Mouse (Mus musculus) heart, adult 9 months (tissue): ENCODE measurements around the gene Miga2.

Experiments
- DNase-seq, 2 experiments: peaks; one replicate each; pipeline ENCODE4 v3.0.0; 2022; ENCODE audit warnings: low spot score in 2 of 2

The Miga2 gene

GRCm38 (mm10) chr2:30363773-30364650 lies at the start of gene Miga2:
TSS of gene Miga2 (plus strand) at chr2:30364233.
- peak; percentile 99 to 100 for DNase-seq

DNA sequence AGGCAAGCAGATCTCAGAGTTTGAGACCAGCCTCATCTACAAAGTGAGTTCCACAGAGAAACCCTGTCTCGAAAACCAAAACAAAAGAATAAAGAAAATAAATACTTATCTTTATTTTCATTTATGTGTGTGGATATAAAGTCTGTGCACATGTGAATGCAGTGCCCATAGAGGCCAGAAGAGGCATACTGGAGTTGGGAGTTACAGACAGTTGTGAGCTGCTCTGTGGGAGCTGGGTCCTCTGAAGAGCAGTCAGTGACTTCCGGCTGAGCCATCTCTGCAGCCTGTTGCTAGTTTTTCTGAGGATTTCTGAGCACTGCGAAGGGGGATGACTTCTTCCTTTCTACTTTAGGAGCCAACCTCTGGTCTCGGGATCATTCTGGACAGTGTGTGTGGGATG lies 47.9 kb upstream of the Miga2 start:
- DNase-seq, result no peak

- DNase-seq, result no peak
Measured at GRCm38 (mm10) chr2:30316955-30317354, 47.1 kb upstream of the Miga2 start.

DNA sequence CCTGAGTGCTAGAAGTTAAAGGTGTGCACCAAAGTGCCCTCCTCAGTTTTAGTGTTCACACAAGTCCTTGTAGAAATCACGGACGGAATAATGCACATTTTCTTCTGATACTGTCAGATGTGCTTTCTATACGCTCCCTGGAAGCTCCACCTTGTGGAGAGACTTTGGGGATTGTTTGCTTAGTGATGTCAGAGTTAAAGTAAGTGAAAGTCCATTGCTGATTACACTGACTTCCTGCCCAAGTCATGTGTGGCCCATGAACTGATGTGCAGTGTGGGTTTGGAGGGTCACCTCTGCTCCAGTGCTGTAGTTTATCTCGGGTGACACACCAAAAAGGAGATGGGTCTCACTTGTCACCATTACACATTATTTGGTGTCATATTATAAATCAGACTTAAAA lies 44.8 kb upstream of the Miga2 start:
- DNase-seq, result no peak

DNA sequence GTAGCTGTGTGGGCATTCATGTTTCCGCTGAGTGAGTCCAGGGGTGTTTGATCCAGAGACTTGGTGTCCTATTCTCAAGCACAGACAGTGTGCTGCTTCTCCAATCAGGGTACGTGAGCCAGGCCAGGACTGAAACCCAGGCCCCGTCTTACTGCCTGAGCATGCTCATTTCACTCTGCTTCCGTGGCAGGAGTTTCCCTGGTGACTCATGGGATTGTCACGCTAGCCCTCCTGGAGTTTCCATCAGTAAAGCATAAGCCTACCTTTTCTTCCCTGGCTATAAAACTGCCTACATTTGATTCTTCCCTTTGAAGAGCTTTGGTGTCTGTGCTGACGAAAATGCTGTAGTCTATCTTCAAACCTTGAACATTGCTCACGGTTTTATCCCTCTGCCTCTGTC lies 40.9 kb upstream of the Miga2 start:
- DNase-seq, result no peak

GRCm38 (mm10) chr2:30325296-30325695 lies 38.7 kb upstream of the Miga2 start:
- DNase-seq, result no peak

DNA sequence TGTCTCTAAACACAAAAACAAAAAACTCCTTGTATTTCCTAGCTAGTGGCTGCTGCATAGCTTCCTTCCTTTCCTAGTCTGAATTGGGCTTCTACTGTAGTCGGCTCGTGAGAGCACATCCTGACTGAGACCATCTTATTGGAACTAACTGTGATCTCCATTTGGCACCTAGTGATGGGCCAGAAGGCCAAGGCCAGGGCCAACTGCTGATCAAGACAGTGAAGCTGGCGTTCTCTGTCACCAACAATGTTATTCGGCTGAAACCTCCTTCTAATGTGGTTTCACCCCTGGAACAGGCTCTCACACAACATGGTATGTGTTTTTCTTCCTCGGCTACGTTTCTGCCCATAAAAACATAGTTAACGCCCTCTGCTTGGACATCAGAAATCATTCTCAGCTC lies 36.8 kb upstream of the Miga2 start:
- DNase-seq, result no peak

- no peak for DNase-seq
Measured at GRCm38 (mm10) chr2:30328791-30329190, 35.2 kb upstream of the Miga2 start.

- DNase-seq, result no peak
Measured at GRCm38 (mm10) chr2:30335324-30335723, 28.7 kb upstream of the Miga2 start.

DNA sequence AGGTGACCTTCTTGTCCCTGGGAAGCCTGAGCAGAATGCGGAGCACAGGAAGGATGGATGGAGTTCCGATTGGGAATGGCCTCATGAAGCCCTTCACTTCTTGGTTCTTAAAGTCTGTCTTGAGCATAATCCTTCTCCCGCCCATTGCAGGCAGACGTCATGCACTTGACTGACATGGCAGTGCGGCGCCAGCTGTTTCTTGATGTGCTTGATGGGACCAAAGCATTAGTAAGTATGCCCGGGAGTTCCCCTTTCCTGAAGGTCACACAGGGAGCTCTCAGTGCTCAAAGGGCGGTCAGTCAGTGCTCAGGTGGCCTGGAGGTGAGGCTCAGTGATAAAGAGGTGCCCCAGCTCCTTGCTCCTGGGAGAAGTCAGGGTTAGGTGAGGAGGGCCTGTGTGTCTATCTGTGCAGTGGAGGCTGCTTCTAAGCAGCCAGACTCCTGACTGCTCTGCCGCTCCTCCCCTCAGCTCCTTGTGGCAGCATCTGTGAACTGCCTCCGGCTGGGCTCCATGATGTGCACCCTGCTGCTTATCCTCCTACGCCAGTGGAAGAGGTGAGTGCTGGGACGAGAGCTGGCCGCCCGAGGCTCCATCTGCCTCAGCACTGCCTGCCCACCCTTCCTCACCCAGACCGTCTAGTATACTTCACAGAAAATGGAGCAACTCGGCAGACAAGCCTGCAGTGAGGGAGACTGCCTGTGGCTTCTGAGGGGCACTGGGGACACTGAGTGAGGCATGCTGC lies 27.7 kb upstream of the Miga2 start:
- DNase-seq, result no peak

GRCm38 (mm10) chr2:30337179-30337578 lies 26.9 kb upstream of the Miga2 start:
- no peak for DNase-seq

DNA sequence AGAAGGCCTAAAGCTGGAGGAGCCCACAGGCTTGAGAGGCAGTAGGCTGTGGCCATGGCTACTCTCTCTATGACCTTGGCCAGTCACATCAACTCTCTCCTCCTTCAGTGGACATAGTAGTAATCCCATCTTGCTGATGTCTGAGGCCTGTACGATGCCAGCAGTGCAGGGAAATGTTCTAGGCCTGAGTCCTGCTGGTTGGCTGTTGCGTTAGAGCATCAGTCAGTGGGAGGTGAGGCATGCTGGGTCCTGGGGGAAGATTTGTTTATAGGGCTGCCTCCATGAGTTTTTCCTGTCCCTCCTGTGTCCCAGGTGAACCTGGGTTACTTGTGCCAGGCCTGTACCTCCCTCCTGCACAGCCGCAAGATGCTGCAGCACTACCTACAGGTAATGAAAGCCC lies 22.0 kb upstream of the Miga2 start:
- no peak for DNase-seq

- no peak for DNase-seq
Measured at GRCm38 (mm10) chr2:30342544-30342943, 21.5 kb upstream of the Miga2 start.

DNA sequence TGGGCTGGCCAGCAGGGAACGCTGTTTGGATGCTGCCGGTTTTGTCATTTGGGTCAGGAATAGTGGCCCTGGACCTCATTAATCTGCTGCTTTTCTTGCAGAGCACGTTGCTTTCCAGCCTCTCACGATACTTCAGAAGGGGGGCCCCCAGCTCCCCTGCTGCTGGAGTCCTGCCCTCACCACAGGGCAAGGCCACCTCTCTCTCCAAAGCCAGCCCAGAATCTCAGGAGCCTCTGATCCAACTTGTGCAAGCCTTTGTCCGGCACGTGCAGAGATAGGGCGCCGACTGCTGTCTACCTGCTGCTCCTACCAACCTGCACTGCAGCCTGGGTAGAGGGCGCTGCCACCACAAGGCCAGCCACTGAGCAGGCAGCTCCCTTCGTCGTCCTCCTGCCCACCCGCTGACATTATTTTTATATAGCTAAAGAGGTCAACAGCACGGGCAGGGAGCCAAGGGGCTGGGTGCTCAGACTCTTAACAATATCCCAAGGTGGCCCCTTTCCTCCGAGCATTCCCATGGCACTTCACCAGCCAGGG lies 20.4 kb upstream of the Miga2 start:
- peak; percentile 52 to 55 for DNase-seq

- DNase-seq, result no peak
Measured at GRCm38 (mm10) chr2:30345971-30346676, 17.9 kb upstream of the Miga2 start.

DNA sequence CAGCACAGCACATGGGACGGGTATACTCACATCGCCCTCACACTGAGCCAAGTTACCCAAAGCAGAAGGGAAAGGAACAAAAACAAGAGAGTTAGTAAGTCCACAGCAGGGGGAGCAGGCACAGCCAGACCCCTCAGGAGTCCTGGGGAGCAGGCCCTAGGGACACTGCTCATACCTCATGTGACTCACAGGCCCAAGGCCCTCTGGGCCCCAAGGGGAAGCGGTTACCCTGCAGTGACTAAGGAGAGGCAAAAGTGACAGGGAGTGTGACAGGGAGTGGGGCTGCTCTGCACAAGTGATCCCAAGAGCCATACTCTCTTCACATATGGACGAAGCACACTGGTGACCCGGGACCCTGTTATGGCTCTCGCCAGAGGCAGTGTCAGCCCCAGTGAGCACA lies 14.8 kb upstream of the Miga2 start:
- DNase-seq, result no peak

DNA sequence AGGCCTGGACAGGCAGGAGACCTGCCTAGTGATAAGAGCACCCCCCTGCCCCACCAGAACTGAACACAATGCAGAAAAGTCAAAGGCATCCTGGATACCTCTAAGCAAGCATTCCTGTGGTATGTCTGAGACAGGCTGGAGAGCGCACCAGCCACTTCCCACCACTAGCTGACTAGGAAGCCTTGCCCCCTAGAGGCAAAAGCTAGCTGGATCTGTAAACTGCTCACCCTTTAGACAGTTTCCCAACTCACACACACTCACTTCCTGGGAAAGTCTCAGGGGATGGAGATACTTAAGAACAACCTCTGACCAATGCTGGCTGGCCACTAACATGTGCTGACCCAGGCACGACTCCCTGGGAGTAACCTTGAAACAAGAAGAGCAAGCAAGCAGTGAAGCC lies 12.9 kb upstream of the Miga2 start:
- peak; percentile 46 to 61 for DNase-seq

GRCm38 (mm10) chr2:30355861-30356260 lies 8.2 kb upstream of the Miga2 start:
- no peak for DNase-seq

- DNase-seq, result no peak
Measured at GRCm38 (mm10) chr2:30356266-30356665, 7.8 kb upstream of the Miga2 start.

DNA sequence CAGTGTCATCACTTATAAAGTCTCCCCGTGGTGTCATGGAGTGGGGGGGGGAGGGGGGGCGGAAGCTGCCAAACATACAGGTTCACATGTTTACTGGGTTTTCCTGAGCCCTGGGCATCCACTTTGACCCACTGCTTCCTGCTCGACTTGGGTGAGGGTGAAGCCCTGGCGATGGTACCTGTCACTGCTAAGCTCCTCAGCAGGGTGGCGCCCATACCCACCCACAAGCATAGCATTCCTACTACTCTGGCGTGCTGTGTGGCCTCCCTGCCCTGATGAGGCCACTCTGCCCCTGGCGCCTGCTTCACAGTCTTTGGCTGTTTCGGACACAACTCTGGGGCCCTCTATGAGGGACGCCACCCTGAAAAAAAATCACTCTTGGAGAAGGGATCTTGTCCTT lies 7.1 kb upstream of the Miga2 start:
- DNase-seq, result no peak

DNA sequence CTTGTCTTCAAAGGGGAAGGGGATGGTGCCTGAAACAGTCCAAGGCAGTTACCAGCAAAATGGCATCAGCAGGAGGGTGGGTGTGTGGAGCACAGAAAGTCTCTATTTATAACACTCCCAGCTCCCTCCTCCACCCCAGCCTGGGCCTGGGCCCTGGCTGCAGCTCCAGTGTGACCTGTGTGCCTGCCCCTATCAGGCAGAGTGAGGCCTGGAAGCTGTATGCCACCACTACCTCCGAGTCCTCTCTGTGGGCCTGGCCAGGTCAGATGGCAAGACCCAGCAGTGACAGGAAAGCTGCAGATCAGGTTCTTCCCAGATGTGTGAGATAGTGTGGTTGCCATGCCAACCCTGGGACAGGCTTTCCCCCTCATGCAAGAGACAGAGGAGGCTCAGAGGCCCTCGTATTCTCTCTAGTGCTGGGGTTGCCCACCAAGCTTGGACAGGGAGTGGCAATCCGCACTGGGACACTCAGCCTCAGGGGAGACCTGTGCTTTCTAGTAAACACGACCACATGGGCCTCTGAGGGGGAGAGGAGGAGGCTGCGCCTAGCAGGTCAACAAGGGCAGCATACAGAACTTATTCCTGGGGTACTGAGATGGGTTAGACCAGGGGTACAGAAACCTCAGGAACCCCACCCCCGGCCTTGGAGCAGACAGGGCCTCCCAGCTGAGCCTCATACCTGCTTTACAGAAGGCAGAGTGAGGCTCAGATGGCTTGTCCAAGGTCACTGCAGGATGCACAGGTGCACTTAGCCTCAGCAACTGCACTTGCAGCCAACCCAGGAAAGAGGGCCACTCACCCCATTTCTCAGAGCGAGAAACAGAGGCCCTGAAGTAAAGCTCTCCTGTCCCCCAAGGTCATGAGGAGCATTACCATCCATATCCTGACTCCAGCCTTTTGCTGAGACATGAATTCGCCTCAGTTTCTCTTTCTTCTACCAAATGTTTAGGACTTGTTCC lies 6.2 kb upstream of the Miga2 start:
- peak in 1 of 2 experiments; percentile 33 for DNase-seq
